Mouse (Mus musculus) heart, adult 8-10 months (tissue): ENCODE measurements around the gene Anks3. TPM values are rescaled to one million over a fixed set of nuclear protein-coding genes. Genes with fewer than 3 reads are reported as not detected.

Experiments
- DNase-seq: peaks from one replicate; pipeline ENCODE4 v3.0.0; 2022; ENCODE audit warnings: low spot score
- total RNA-seq, 4 experiments: library from RNA; stranded (reverse); gene quantifications; 2 replicates each; pipeline ENCODE4 v1.2.4; 2022

The Anks3 gene
- 10 to 100 TPM; 10.6 to 13.3 (median 12.2) TPM for total RNA-seq

- peak; percentile 97 for DNase-seq
Measured at GRCm38 (mm10) chr16:4963797-4964709, at the start of gene Anks3. Anks3 (minus strand) TSS chr16:4964205.

DNA sequence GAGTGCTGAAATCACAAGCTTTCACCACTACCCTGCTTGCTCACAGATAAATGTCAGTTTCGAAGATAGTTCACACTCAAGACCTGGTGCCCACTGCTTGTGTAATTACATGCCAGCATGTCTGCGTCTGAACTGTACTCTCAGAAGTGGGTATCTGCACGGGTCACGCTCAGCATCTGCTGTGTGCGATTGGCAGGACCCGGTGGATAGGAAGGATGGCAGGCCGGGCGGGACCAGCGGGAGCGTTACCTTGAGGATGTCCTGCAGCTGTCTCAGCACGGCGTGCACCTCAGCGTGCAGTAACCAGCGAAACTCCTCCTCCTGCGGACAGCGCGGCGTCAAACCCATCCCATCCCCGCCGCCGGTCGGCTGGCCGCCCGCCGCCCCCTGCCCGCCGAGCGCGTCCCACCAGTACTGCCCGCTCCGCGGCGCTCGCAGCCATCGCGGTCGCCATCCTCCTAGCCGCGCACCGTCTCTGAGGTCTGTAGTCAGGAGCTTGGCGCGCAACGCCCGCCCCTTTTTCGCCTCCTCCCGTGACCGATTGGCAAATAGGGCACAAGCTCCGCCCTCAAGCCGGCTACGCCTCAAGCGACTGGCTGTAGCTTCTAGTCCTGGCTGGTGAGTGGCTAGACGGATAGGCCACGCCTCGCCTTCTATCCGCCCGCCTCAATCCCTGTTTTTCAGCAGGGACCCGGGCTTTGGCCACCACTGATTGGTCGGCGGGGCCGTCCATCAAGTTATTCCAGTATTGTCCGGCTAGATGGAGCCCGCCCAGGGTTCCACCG, 49.2 kb upstream of the Anks3 start, which contains the start of gene Rogdi:
Gene Rogdi, minus strand, starts transcription at position 500 of the 785 bp plus-strand sequence.
- DNase-seq: peak; percentile 97

- DNase-seq: no peak
Measured at GRCm38 (mm10) chr16:5012036-5013005, 48.3 kb upstream of the Anks3 start.

- DNase-seq: no peak
Measured at GRCm38 (mm10) chr16:5011285-5011684, 47.3 kb upstream of the Anks3 start.

- DNase-seq: no peak
Measured at GRCm38 (mm10) chr16:5010371-5010935, 46.4 kb upstream of the Anks3 start.

DNA sequence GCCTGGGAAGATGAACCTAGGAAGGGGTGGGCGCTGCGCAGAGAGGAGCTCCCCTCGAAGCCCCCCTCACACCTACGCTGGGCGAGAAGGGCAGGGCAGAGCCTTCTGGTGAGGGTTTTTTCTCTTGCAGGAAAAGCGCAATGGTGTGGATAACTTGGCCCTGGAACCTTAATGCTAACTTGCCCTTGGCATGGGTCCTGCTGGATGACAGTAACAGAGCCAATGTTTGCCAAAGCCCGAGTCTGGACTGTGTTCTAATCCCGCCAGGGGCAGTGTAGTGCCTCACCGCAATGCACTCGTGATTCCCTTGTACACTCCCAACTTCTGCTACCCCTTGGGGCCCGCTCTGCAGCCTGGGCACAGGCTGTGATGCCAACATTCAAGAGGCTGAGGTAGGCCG, 44.1 kb upstream of the Anks3 start:
- DNase-seq: no peak

DNA sequence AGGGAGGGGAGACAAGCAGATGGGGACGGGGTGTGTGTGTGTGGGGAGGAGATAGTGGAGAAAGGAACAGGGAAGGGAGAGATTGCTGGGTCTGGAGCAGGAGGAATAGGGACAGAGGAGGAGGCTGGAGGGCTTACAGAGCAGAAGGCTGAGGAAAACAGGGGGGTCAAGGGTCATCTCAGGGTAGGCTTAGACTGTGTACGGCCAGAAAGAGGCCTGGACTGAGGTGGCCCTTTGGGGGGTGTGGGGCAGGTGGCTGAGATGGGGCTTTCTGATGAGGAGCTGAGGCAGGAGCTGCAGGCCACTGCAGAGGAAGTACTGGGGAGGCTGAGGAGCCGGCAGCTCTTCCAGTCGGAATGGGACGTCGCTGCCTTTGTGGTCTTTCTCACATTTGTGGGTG, 43.5 kb upstream of the Anks3 start:
- no peak for DNase-seq

DNA sequence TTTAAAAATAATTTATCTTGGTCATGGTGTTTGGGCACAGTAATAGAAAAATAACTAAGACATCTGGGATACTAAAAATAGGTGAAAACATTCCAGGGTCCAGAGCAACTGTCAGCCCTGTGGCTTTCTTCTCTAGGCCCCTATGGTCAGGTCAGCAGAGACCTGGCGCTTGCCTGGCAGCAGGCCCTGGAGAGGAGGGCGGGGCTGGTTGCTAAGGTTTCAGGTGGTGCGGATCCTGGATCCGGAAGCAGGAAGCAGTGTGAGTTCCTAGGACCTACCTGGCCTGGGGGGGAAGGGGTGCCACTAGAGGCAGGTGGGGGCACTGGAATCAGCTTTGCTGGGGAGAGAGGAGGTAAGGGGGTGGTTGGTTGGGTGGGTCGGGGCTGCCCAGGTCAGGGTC, 43.1 kb upstream of the Anks3 start, which contains the start of gene Smim22:
Gene Smim22, plus strand, starts transcription at position 222 of the 400 bp plus-strand sequence.
- no peak for DNase-seq

DNA sequence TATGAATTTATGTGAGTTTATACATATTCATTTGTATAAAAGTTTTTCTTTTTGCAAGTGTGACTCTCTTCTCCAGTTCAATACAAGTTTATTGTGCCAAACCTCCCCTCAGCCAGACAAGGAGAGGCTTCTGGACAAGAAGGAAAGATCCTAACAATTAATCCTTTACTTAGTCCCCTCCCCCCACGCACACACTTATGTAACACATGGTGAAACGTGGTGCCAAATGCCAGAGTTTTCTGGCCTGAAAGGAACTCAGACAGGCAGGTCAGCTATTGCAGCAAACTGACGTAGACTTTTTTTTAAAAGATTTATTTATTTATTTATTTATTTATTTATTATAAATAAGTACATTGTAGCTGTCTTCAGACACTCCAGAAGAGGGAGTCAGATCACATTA, 36.6 kb upstream of the Anks3 start:
- DNase-seq: no peak

- DNase-seq: no peak
Measured at GRCm38 (mm10) chr16:4998984-4999383, 35.0 kb upstream of the Anks3 start.

DNA sequence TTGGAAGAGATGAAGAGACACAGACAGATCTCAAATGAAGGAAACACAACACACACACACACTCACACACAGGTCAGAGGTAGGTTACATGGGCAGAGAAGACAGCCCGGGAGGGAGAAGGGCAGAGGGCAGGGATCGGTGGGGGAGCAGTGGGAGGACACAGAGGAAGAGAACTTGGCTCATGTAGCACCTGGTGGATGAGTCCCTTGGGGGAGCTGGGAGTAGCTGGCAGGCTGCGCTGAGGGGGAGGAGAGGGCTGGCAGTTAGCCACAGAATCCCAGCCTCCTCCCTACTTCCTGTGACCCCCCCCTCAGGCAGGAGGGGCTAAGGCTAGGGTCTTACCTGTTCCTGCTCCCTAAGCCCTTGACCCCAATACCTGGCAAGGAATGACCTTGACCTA, 33.5 kb upstream of the Anks3 start, which contains the start of gene Sept12:
Gene Sept12, minus strand, starts transcription at position 300 of the 400 bp plus-strand sequence.
- peak; percentile 27 for DNase-seq

- no peak for DNase-seq
Measured at GRCm38 (mm10) chr16:4993276-4993675, 29.3 kb upstream of the Anks3 start.

GRCm38 (mm10) chr16:4984717-4985116, 20.7 kb upstream of the Anks3 start:
- no peak for DNase-seq

DNA sequence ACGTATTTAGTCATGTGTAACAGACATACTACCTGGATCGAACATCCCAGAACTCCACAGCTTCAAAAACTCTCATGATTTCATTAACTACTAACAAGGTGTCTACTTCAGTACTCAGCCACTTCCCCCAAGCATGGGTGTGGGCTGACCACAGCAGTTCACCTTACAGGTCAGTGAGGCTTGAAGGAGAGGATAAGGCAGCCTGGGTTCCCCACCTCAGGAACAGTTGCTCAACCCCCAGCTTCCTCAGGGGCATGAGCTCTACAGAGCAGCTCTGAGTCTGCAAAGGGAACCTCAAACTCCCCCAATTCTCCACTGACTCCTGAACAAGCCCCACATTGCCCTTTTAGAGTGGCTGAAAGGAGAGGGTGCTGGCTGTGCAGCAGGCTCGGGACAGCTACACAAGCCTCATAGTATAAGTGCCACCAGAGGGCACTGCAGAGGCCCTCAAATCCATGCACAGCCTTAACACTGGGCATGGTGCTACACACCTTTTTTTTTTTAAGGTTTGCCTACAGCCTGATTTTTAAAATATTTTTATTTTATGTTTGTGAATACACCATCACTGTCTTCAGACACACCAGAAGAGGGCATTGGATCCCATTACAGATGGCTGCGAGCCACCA, 15.9 kb upstream of the Anks3 start:
- DNase-seq: no peak

- no peak for DNase-seq
Measured at GRCm38 (mm10) chr16:4978275-4979051, 14.5 kb upstream of the Anks3 start.

- no peak for DNase-seq
Measured at GRCm38 (mm10) chr16:4976180-4976579, 12.2 kb upstream of the Anks3 start.

DNA sequence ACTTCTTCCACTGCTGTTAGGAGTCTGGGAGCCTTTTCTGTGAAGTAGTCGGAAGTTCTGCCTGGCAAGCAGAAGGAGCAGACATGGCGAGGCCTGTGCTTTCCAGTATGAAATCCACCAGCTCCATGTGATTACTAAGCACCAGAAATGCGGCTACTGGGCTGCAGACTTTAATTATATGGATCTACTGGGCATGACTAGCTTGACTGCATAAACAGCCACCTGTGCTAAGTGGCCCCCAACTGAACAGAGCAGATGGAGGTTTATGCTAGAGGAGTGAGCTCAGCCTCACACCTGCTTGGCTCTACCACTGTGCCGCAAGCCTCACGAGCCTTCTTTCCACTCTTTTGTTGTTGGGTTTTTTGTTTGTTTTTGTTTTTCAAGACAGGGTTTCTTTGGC, 10.5 kb upstream of the Anks3 start:
- no peak for DNase-seq

DNA sequence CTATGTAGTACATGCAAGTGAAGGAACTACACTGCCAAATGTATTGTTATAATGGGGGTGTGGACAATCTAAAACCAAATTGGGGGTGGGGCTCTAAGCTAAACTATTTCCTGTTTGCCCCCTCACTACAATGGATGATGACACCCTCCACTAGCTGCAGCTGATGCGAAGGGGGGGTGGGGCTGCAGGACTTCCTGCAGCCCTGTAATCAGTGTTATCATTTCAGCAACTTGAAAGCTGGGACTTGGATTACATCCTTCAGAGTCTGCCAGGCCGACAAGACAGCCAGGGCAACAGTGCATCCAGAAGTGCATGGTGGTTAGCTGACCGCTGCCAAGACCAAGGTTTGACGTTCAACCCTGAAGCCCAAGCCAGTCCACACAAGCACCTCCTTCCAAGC, 7.6 kb upstream of the Anks3 start:
- DNase-seq: peak; percentile 28

DNA sequence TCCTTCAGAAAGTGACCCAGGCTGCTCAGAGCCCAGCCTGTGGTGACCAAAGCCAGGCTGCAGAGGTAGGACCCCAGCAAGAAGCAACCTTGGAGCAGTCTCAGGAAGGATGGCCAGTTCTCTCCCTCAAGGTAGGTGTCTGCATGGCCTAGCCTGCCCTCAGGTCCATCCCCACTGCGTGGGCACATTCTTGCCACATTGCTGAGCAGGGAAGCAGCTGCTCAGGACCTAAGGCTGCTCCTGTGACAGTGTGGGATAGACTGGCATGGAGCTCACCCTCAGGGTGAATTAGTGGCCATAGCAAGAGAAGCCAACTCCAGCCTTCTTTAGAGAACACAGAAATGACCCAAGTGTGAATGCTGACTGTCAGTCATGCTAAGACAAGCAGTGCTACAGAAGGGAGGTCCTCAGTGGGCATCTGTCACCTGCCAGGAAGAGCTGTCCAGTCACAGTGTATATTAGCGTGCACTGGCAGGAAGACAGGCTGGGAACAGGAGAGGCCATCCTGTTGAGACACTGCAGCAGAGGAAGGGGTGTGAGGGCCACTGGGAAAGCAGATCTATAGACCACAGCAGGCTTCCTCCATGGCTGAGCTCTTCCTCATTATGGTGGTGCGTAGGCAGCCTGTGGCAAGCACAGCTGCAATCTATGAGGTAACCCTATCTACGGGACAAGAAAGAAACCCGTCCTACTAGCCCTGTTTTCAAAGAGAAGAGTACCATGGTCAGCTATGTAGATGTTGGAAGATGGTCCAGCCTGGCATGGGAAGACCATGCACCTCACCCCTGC, 5.2 kb upstream of the Anks3 start:
- DNase-seq: no peak
